Mouse (Mus musculus): ENCODE measurements at regions not wholly inside any gene's neighbourhood (a gene's known extent, or its start where the extent isn't known, plus 50 kb on each side); places are given as distances from the start of the nearest gene placed in this dataset.
"Not testable (repeated sequence)": the region's sequence is repeated elsewhere in the genome, so short reads cannot be mapped to it uniquely, and the experiment has no call there.

GRCm38 (mm10) chr4:22131751-22132736, 200.9 kb downstream of the Faxc start:
- peak in 1 of 2 experiments; percentile 17 for DNase-seq (ENCODE audit: low spot score in 2 of 2)

- no peak for DNase-seq (ENCODE audit: low spot score in 2 of 2)
Measured at GRCm38 (mm10) chr4:22133547-22134495, 202.7 kb downstream of the Faxc start.

GRCm38 (mm10) chr4:22140122-22140521, 209.0 kb downstream of the Faxc start:
- no peak for DNase-seq (ENCODE audit: low spot score in 2 of 2)

GRCm38 (mm10) chr4:22143546-22143945, 212.4 kb downstream of the Faxc start:
- DNase-seq (ENCODE audit: low spot score in 2 of 2), result no peak

GRCm38 (mm10) chr4:22144834-22145233, 212.5 kb upstream of the Fbxl4 start:
- DNase-seq (ENCODE audit: low spot score in 2 of 2), result not testable (repeated sequence)

- DNase-seq (ENCODE audit: low spot score in 2 of 2), result no peak
Measured at GRCm38 (mm10) chr4:22146648-22147409, 210.5 kb upstream of the Fbxl4 start.

- no peak for DNase-seq (ENCODE audit: low spot score in 2 of 2)
Measured at GRCm38 (mm10) chr4:22151899-22152493, 205.3 kb upstream of the Fbxl4 start.

- DNase-seq (ENCODE audit: low spot score in 2 of 2), result no peak
Measured at GRCm38 (mm10) chr4:22152971-22153544, 204.3 kb upstream of the Fbxl4 start.

GRCm38 (mm10) chr4:22153620-22154019, 203.7 kb upstream of the Fbxl4 start:
- no peak for DNase-seq (ENCODE audit: low spot score in 2 of 2)

- DNase-seq (ENCODE audit: low spot score in 2 of 2), result no peak
Measured at GRCm38 (mm10) chr4:22186422-22186821, 170.9 kb upstream of the Fbxl4 start.

GRCm38 (mm10) chr4:22188141-22189006, 169.0 kb upstream of the Fbxl4 start:
- no peak for DNase-seq (ENCODE audit: low spot score in 2 of 2)

- no peak for DNase-seq (ENCODE audit: low spot score in 2 of 2)
Measured at GRCm38 (mm10) chr4:22196501-22196900, 160.8 kb upstream of the Fbxl4 start.

GRCm38 (mm10) chr4:22208531-22208930, 148.8 kb upstream of the Fbxl4 start:
- DNase-seq (ENCODE audit: low spot score in 2 of 2), result no peak

- no peak for DNase-seq (ENCODE audit: low spot score in 2 of 2)
Measured at GRCm38 (mm10) chr4:22237640-22238039, 119.7 kb upstream of the Fbxl4 start.

GRCm38 (mm10) chr4:22250276-22250675, 107.1 kb upstream of the Fbxl4 start:
- not testable (repeated sequence) for DNase-seq (ENCODE audit: low spot score in 2 of 2)

- no peak for DNase-seq (ENCODE audit: low spot score in 2 of 2)
Measured at GRCm38 (mm10) chr4:22263903-22264302, 93.4 kb upstream of the Fbxl4 start.

GRCm38 (mm10) chr4:22269064-22269463, 88.3 kb upstream of the Fbxl4 start:
- DNase-seq (ENCODE audit: low spot score in 2 of 2), result no peak

- no peak for DNase-seq (ENCODE audit: low spot score in 2 of 2)
Measured at GRCm38 (mm10) chr4:22274178-22274577, 83.2 kb upstream of the Fbxl4 start.

- DNase-seq (ENCODE audit: low spot score in 2 of 2), result no peak
Measured at GRCm38 (mm10) chr4:22282536-22283323, 74.6 kb upstream of the Fbxl4 start.
